Mouse (Mus musculus) retina, postnatal 1 day (tissue): ENCODE data around the gene Tradd.
"Not testable (repeated sequence)": the region's sequence is repeated elsewhere in the genome, so short reads cannot be mapped to it uniquely, and the experiment has no call there.

ENCODE experiments used
- DNase-seq: peaks from one replicate; pipeline ENCODE4 v3.0.0-alpha.2; 2012

The Tradd gene

GRCm38 (mm10) chr8:105235206-105235605 is 29.2 kb downstream of the Tradd start:
- no peak for DNase-seq

GRCm38 (mm10) chr8:105233126-105233935 is 31.1 kb downstream of the Tradd start:
- no peak for DNase-seq

GRCm38 (mm10) chr8:105232321-105232693 is 32.1 kb downstream of the Tradd start:
- DNase-seq: not testable (repeated sequence)

- no peak for DNase-seq
Observed at GRCm38 (mm10) chr8:105231503-105232320, 32.7 kb downstream of the Tradd start.

GRCm38 (mm10) chr8:105225917-105226316 is 38.5 kb downstream of the Tradd start:
- no peak for DNase-seq

- DNase-seq: no peak
Observed at GRCm38 (mm10) chr8:105225272-105225593, 39.2 kb downstream of the Tradd start.

GRCm38 (mm10) chr8:105224413-105225271 is 39.8 kb downstream of the Tradd start, which contains the start of gene D230025D16Rik:
TSS of gene D230025D16Rik (plus strand) at chr8:105225145.
- DNase-seq: peak; percentile 97

- DNase-seq: no peak
Observed at GRCm38 (mm10) chr8:105223850-105224249, 40.6 kb downstream of the Tradd start.

- DNase-seq: peak; percentile 81
Observed at GRCm38 (mm10) chr8:105217926-105218522, 46.4 kb downstream of the Tradd start.

GRCm38 (mm10) chr8:105214104-105214503 is 50.3 kb downstream of the Tradd start:
- no peak for DNase-seq

- no peak for DNase-seq
Observed at GRCm38 (mm10) chr8:105209153-105210110, 55.0 kb downstream of the Tradd start.
